Mouse (Mus musculus) embryonic facial prominence, embryonic 12.5 days (tissue): ENCODE results near the gene Iqcn. TPM values are rescaled to one million over a fixed set of nuclear protein-coding genes. Genes with fewer than 3 reads are reported as not detected.
A peak's percentile ranks its signal among the peaks of the same experiment; 100 is the strongest.

Experiments used
- ATAC-seq: fragments of 200-750 bp; cut with Nextera tagmentation; 2 replicates; pipeline ENCODE4 v1.8.0; 2017; ENCODE audit not compliant: insufficient number of reproducible peaks, insufficient read depth, low FRiP score, low TSS enrichment
- H3K27ac ChIP-seq: fragments of 300-500 bp; sonication (generic); 2 replicates; pipeline ENCODE4 v1.5.1; 2016; ENCODE audit warnings: mild to moderate bottlenecking
- H3K27me3 ChIP-seq: fragments of 300-500 bp; sonication (generic); 2 replicates; pipeline ENCODE4 v1.6.1; 2016; ENCODE audit warnings: mild to moderate bottlenecking, moderate library complexity
- H3K36me3 ChIP-seq: fragments of 300-500 bp; sonication (generic); 2 replicates; pipeline ENCODE4 v1.6.1; 2016; ENCODE audit warnings: mild to moderate bottlenecking
- H3K4me1 ChIP-seq: fragments of 300-500 bp; sonication (generic); 2 replicates; pipeline ENCODE4 v1.6.1; 2016
- H3K4me2 ChIP-seq: fragments of 300-500 bp; sonication (generic); replicated peaks from 2 replicates; pipeline ENCODE4 v1.6.1; 2016; ENCODE audit warnings: mild to moderate bottlenecking, moderate library complexity
- H3K4me3 ChIP-seq: fragments of 300-500 bp; sonication (generic); 2 replicates; pipeline ENCODE4 v1.5.1; 2016; ENCODE audit warnings: mild to moderate bottlenecking
- H3K9ac ChIP-seq: fragments of 300-500 bp; sonication (generic); 2 replicates; pipeline ENCODE4 v1.6.1; 2016; ENCODE audit warnings: mild to moderate bottlenecking, moderate library complexity
- H3K9me3 ChIP-seq: fragments of 300-500 bp; sonication (generic); 2 replicates; pipeline ENCODE4 v1.6.1; 2016; ENCODE audit warnings: mild to moderate bottlenecking, moderate library complexity
- WGBS: fragments of 180-500 bp; shearing (Covaris S2); methylation state at CpG from one replicate; pipeline ENCODE4 v1.1.7; 2016; 5-methylcytosine and 5-hydroxymethylcytosine counted together
- polyA plus RNA-seq: library from polyadenylated mRNA; unstranded; fragments of >200 nt; fragmentation: Nextera tagmentation; extraction: Ambion mirVana; gene quantifications from 2 replicates; pipeline ENCODE4 v1.2.1, GENCODE M21; 2016

Gene Iqcn
- not detected in 2 replicates for polyA plus RNA-seq

GRCm38 (mm10) chr8:70703287-70703686 is at the start of gene Iqcn:
Gene Iqcn (plus strand): TSS chr8:70703457.
- H3K9ac ChIP-seq = no peak within 1 kb of the TSS
- H3K4me2 ChIP-seq = 0 out of 2 replicates have a peak within 1 kb of the TSS, but pooled peaks have one; percentile 68
- H3K4me3 ChIP-seq = no peak within 1 kb of the TSS
- H3K4me1 ChIP-seq = peaks cover 17% of the 10 kb centered on the region
- H3K9me3 ChIP-seq = no peaks in the 10 kb centered on the region
- 89% methylated on average over 3 of the region's 3 CpGs for WGBS
- H3K27ac ChIP-seq = no peak within 1 kb of the TSS
- ATAC-seq = no peak
- H3K27me3 ChIP-seq = no peaks in the 10 kb centered on the region
- H3K36me3 ChIP-seq = peaks cover 9% of the 10 kb centered on the region; the same call in 1 of the 2 replicates

- no peak overlapping the region for H3K4me2 ChIP-seq
- peaks cover 18% of the 10 kb centered on the region for H3K4me1 ChIP-seq
- peaks cover 60% of the 10 kb centered on the region for H3K36me3 ChIP-seq
- no peak overlapping the region for H3K4me3 ChIP-seq
- no peak overlapping the region for H3K27ac ChIP-seq
- no peak for ATAC-seq
- no peaks in the 10 kb centered on the region for H3K9me3 ChIP-seq
- H3K27me3 ChIP-seq = no peaks in the 10 kb centered on the region
- WGBS = 83% methylated on average over 1 of the region's 1 CpGs
- no peak overlapping the region for H3K9ac ChIP-seq
Observed at GRCm38 (mm10) chr8:70654121-70654520, 49.1 kb upstream of the Iqcn start.

DNA sequence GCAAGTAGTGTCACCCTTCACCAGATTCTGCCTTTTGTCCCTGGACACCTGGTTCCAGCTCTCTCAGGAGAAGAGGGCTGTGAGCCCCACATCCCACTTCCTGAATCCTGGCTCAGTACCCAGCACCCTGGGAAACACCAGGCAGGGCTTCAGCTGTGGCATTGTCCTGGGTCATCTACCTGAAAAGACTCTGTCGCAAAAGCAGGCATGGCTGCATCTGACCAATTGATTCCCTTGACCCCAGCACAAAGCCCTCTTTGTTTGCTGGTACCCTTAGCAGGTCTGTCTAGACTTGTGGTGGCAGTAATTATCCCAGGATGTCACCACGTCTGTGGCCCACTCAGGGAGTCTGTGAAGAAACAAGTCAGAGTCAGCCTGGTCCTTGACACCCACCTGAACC is 47.8 kb upstream of the Iqcn start:
- WGBS = 13% methylated on average over 2 of the region's 2 CpGs
- Histone ChIP-seq H3K36me3 (peaks cover 53% of the 10 kb centered on the region), H3K4me3 (no peak overlapping the region), H3K9me3 (no peaks in the 10 kb centered on the region), H3K9ac (no peak overlapping the region), H3K4me1 (peaks cover 18% of the 10 kb centered on the region), H3K4me2 (no peak overlapping the region), H3K27me3 (no peaks in the 10 kb centered on the region), H3K27ac (peak overlapping the region; percentile 30; the same call in 1 of the 2 replicates)
- no peak for ATAC-seq

DNA sequence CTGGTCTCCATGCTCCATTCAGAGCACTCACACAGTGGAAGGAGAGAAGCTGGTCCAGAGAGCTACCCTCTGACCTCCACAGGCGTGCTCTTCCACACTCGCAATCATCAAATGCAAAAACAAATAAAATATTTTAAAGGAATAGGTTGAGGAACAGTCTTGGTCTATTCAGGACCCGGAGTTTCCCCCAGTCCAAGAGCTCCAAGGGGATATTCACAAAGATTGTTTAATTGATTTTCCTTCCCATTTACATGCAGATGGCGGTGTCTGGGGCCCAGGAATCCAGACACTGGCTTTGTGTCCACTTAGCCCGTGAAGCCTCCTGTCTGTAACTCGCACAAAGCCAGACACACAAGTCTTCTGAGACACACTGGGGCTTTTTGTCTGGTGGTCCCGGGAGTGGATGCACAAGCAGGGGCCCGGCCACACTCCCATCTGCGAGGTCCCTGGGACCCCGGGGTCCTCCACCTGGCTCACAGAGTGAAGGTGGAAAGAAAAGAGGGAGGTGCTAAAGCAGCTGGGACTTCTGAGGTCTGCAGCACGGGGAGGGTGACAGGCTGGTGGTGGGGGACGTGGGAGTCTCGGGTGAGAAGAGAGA is 47.0 kb upstream of the Iqcn start:
- Histone ChIP-seq H3K36me3 (peaks cover 46% of the 10 kb centered on the region), H3K4me2 (no peak overlapping the region; the same call in 1 of the 2 replicates), H3K9me3 (no peaks in the 10 kb centered on the region), H3K4me1 (peaks cover 19% of the 10 kb centered on the region), H3K27me3 (no peaks in the 10 kb centered on the region), H3K9ac (peak overlapping the region; percentile 27; the same call in 1 of the 2 replicates), H3K27ac (peak overlapping the region; percentile 30; the same call in 1 of the 2 replicates), H3K4me3 (no peak overlapping the region)
- WGBS = 65% methylated on average over 13 of the region's 13 CpGs
- ATAC-seq = no peak

- no peaks in the 10 kb centered on the region for H3K9me3 ChIP-seq
- H3K27me3 ChIP-seq = no peaks in the 10 kb centered on the region
- peaks cover 37% of the 10 kb centered on the region for H3K36me3 ChIP-seq
- H3K4me1 ChIP-seq = peaks cover 19% of the 10 kb centered on the region
- H3K4me3 ChIP-seq = no peak overlapping the region
- no peak for ATAC-seq
- no peak overlapping the region for H3K9ac ChIP-seq
- 87% methylated on average over 3 of the region's 3 CpGs for WGBS
- H3K27ac ChIP-seq = 0 out of 2 replicates have a peak overlapping the region, but pooled peaks have one; percentile 6
- H3K4me2 ChIP-seq = no peak overlapping the region
Observed at GRCm38 (mm10) chr8:70657214-70657613, 46.0 kb upstream of the Iqcn start.

- no peak overlapping the region for H3K27ac ChIP-seq
- peaks cover 32% of the 10 kb centered on the region for H3K36me3 ChIP-seq
- H3K4me2 ChIP-seq = peak overlapping the region; percentile 84; the same call in 1 of the 2 replicates
- no peak overlapping the region for H3K4me3 ChIP-seq
- no peak overlapping the region for H3K9ac ChIP-seq
- ATAC-seq = no peak
- H3K27me3 ChIP-seq = no peaks in the 10 kb centered on the region
- peaks cover 19% of the 10 kb centered on the region for H3K4me1 ChIP-seq
- no peaks in the 10 kb centered on the region for H3K9me3 ChIP-seq
- 87% methylated on average over 2 of the region's 2 CpGs for WGBS
Observed at GRCm38 (mm10) chr8:70657739-70658138, 45.5 kb upstream of the Iqcn start.

DNA sequence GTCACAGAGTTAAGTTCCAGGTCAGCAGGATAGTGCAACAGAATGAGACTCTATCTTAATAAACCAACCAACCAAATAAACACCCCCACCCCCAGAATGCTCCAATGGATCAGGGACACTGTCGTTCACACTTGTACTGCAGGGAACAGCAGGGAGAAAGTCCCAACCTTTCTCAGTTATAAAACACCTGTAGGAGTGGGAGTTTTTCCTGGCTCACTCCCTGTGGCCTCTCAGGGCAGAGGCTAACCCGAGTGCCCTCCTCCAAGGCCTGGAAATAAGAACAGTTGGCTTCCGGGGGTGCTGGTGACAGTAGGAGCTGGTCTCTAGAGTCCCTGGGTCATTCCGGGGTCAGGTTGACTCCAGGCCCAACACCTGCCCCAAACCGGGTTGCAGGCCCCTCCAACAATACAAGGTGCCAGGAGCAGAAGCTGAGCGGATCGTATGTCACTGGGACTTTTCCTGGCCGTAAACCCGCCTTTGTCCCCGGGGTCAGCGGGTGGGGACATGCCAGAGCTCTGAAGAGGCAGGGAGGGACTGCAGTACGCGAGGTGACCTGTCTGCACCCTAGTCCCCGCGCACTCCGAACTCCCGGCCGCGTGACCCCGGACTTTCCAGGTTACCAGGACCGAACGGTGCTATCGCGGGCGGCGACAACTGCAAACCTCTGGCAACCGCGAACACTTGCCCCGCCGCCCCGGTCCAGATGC is 44.2 kb upstream of the Iqcn start:
- Histone ChIP-seq H3K36me3 (peaks cover 27% of the 10 kb centered on the region), H3K4me2 (peak overlapping the region; percentile 84), H3K9ac (peak overlapping the region; percentile 67), H3K27ac (peak overlapping the region; percentile 63), H3K27me3 (no peaks in the 10 kb centered on the region), H3K4me3 (peak overlapping the region; percentile 77), H3K9me3 (no peaks in the 10 kb centered on the region), H3K4me1 (peaks cover 19% of the 10 kb centered on the region)
- ATAC-seq = peak; percentile 19; the same call in 1 of the 2 replicates
- WGBS = under 1% methylated on average over 31 of the region's 31 CpGs

GRCm38 (mm10) chr8:70659604-70660272 is 43.5 kb upstream of the Iqcn start:
- Histone ChIP-seq H3K9ac (peak overlapping the region; percentile 67), H3K4me1 (peaks cover 19% of the 10 kb centered on the region), H3K9me3 (no peaks in the 10 kb centered on the region), H3K27me3 (no peaks in the 10 kb centered on the region), H3K4me2 (peak overlapping the region; percentile 84), H3K36me3 (peaks cover 23% of the 10 kb centered on the region), H3K27ac (peak overlapping the region; percentile 72), H3K4me3 (peak overlapping the region; percentile 77)
- peak; percentile 95 for ATAC-seq
- WGBS = under 1% methylated on average over 43 of the region's 44 CpGs

- Histone ChIP-seq H3K4me3 (peak within 1 kb of the TSS; percentile 77), H3K9ac (peak within 1 kb of the TSS; percentile 67), H3K4me2 (peak within 1 kb of the TSS; percentile 84), H3K27ac (peak within 1 kb of the TSS; percentile 72), H3K27me3 (no peaks in the 10 kb centered on the region), H3K4me1 (peaks cover 19% of the 10 kb centered on the region), H3K9me3 (no peaks in the 10 kb centered on the region), H3K36me3 (peaks cover 17% of the 10 kb centered on the region)
- WGBS = 5% methylated on average over 14 of the region's 14 CpGs
- peak; percentile 31 for ATAC-seq
Observed at GRCm38 (mm10) chr8:70660273-70660725, 43.0 kb upstream of the Iqcn start, which contains the start of gene Pgpep1. Gene Pgpep1 (minus strand): TSS chr8:70660388.

- ATAC-seq = no peak
- Histone ChIP-seq H3K27ac (no peak overlapping the region), H3K9me3 (no peaks in the 10 kb centered on the region), H3K36me3 (no peaks in the 10 kb centered on the region), H3K4me3 (no peak overlapping the region), H3K4me1 (peaks cover 9% of the 10 kb centered on the region), H3K9ac (no peak overlapping the region), H3K27me3 (no peaks in the 10 kb centered on the region), H3K4me2 (no peak overlapping the region)
- WGBS = 66% methylated on average over 4 of the region's 4 CpGs
Observed at GRCm38 (mm10) chr8:70663691-70664090, 39.6 kb upstream of the Iqcn start.

DNA sequence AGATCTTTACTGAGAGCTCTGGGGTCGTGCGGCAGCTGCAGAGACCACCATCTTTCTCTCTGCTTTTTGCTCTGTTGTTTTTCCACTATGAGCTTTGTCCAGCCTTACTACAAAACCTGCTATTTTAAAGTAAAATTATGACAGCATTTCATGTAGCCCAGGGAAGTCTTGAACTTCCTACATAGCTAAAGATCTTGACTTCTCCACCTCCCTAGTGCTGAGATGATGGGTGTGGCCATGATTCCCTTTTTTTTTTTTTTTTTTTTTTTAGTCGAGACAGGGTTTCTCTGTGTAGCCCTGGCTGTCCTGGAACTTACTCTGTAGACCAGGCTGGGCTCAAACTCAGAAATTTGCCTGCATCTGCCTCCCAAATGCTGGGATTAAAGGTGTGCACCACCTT is 38.6 kb upstream of the Iqcn start:
- peaks cover 6% of the 10 kb centered on the region; the same call in 1 of the 2 replicates for H3K4me1 ChIP-seq
- no peak overlapping the region for H3K27ac ChIP-seq
- H3K9me3 ChIP-seq = no peaks in the 10 kb centered on the region
- H3K4me2 ChIP-seq = no peak overlapping the region
- no peaks in the 10 kb centered on the region for H3K36me3 ChIP-seq
- ATAC-seq = no peak
- no peak overlapping the region for H3K4me3 ChIP-seq
- H3K27me3 ChIP-seq = no peaks in the 10 kb centered on the region
- 87% methylated on average over 3 of the region's 3 CpGs for WGBS
- no peak overlapping the region for H3K9ac ChIP-seq
